Mouse (Mus musculus) adrenal gland, adult 2 months (tissue): ENCODE results near the gene Zfp965. TPM values are rescaled to one million over a fixed set of nuclear protein-coding genes. Genes with fewer than 3 reads are reported as not detected.
"Not testable (repeated sequence)": the region's sequence is repeated elsewhere in the genome, so short reads cannot be mapped to it uniquely, and the experiment has no call there.

Source experiments
- DNase-seq: peaks from one replicate; pipeline ENCODE4 v3.0.0; 2021
- long read RNA-seq: library from polyadenylated mRNA; stranded (forward); transcript quantifications from one replicate; pipeline ENCODE4 v2.0.0, GENCODE M21; 2021
- polyA plus RNA-seq: library from polyadenylated mRNA; depleted of rRNA; stranded (reverse); fragments of >200 nt; gene quantifications from 2 replicates; pipeline ENCODE4 v1.2.3, GENCODE M21; 2012; rRNA removed
- total RNA-seq, 2 experiments: library from RNA; stranded (reverse); gene quantifications; 2 replicates each; pipeline ENCODE4 v1.2.3; 2021

Gene Zfp965
- total RNA-seq (1 to 10 TPM; 2.4 to 3.0 TPM), polyA plus RNA-seq (0.10 TPM in 1 of 2 replicates, not detected in the other)
- long read RNA-seq = 0 reads

DNA sequence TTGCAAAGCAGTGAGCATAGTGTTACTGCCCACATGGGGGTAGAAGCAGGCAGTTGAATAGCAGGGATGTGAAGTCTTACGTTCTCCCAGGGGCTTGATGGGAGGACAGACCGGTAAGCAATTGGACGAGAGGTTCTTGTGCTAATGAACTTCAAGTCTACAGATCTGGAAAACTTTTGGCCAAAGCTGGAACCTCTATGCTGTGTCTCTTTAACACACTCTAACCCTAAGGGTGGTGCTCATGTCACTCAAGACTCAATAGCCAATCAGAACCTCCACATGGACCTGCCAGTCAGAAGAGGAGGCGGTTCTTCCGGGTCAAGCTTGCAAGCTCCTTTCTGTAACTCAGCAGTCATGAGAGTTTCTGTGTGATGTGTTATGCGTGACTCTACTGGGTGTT is at the start of gene Zfp965:
Gene Zfp965 (plus strand): TSS at position 301 of the 400 bp plus-strand sequence.
- DNase-seq = not testable (repeated sequence)

DNA sequence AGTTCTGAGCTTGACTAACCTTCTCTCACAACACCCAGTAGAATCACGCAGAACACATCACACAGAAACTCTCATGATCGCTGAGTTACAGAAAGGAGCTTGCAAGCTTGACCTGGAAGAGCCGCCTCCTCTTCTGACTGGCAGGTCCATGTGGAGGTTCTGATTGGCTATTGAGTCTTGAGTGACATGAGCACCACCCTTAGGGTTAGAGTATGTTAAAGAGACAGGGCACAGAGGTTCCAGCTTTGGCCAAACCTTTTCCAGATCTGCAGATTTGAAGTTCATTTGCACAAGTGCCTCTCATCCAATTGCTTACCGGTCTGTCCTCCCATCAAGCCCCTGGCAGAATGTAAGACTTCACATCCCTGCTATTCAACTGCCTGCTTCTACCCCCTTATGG is 34.1 kb upstream of the Zfp965 start, which contains the start of gene Gm4724:
Gene Gm4724 (minus strand): TSS at position 101 of the 400 bp plus-strand sequence.
- not testable (repeated sequence) for DNase-seq

Other genes starting within 250 kb of the Zfp965 start
- 10 to 100 TPM in 1 of 2 experiments, 1 to 10 TPM in 1; 7.0 to 10.6 TPM for gene Gm14440, start 194.9 kb upstream of the Zfp965 start, total RNA-seq
- not detected in 2 replicates for gene Gm14440, start 194.9 kb upstream of the Zfp965 start, polyA plus RNA-seq
- 10 to 100 TPM; 36.0 to 52.4 TPM for gene Gm4631, start 131.8 kb upstream of the Zfp965 start, total RNA-seq
- 0.27 and 0.29 TPM in 2 replicates for gene Gm4631, start 131.8 kb upstream of the Zfp965 start, polyA plus RNA-seq
- 1 to 10 TPM; 3.5 to 9.4 TPM for gene Zfp968, start 97.5 kb upstream of the Zfp965 start, total RNA-seq
- gene Zfp968, start 97.5 kb upstream of the Zfp965 start, polyA plus RNA-seq = 0.09 and 0.12 TPM in 2 replicates
- 1 to 10 TPM; 5.5 to 6.7 TPM for gene Gm4724, start 34.2 kb upstream of the Zfp965 start, total RNA-seq
- 1.3 and 1.8 TPM in 2 replicates for gene Gm4724, start 34.2 kb upstream of the Zfp965 start, polyA plus RNA-seq
- not detected for gene Gm11007, start 174.0 kb downstream of the Zfp965 start, total RNA-seq
- not detected in 2 replicates for gene Gm11007, start 174.0 kb downstream of the Zfp965 start, polyA plus RNA-seq
- gene Zfp969, start 233.7 kb downstream of the Zfp965 start, total RNA-seq = 10 to 100 TPM in 1 of 2 experiments, not detected in 1; 11.5 TPM
- not detected in 2 replicates for gene Zfp969, start 233.7 kb downstream of the Zfp965 start, polyA plus RNA-seq